Mouse (Mus musculus) brown adipose tissue, adult 24 weeks (tissue): ENCODE results near the gene Lhfpl2. TPM values are rescaled to one million over a fixed set of nuclear protein-coding genes. Genes with fewer than 3 reads are reported as not detected.

Experiments
- H3K27ac ChIP-seq: fragments of 200-500 bp; replicated peaks from 2 replicates; pipeline ENCODE4 v1.5.1; 2012; ENCODE audit warnings: low read depth, mild to moderate bottlenecking, low read length
- H3K4me1 ChIP-seq: fragments of 200-500 bp; 2 replicates; pipeline ENCODE4 v1.6.1; 2012; ENCODE audit warnings: low read length, mixed read lengths; ENCODE audit not compliant: control insufficient read depth, insufficient read depth, insufficient read length
- H3K4me3 ChIP-seq: fragments of 200-500 bp; 2 replicates; pipeline ENCODE4 v1.5.1; 2012; ENCODE audit warnings: low read depth, mild to moderate bottlenecking, low read length, moderate library complexity; ENCODE audit not compliant: insufficient read depth
- polyA plus RNA-seq: library from polyadenylated mRNA; stranded (reverse); fragments of >200 nt; gene quantifications from 2 replicates; pipeline ENCODE4 v1.2.4, GENCODE M21; 2012; ENCODE audit not compliant: missing spikeins, insufficient read depth, insufficient read length

Gene Lhfpl2
- polyA plus RNA-seq, 1 experiment = 6.5 TPM

DNA sequence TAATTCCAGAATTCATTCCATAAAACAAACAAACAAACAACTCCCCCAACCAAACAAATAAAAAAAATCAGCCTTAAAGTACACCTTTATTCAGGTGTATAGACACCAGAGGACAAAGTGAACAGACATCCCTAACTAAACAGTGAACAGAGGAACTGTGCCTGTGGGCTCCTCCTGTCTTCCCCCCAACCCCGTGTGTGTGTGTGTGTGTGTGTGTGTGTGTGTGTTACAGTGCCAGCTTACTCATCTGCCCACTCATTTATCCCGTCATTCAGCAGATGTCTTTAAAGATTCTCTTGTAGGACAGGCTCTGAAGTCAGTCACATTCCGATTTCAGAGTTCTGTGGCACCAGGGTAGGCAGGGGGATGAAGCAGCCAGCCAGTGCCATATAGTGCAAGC is 2.9 kb downstream of the Lhfpl2 start:
- H3K4me3 ChIP-seq = no peak overlapping the region
- no peak overlapping the region for H3K27ac ChIP-seq
- peaks cover 14% of the 10 kb centered on the region; the same call in 1 of the 2 replicates for H3K4me1 ChIP-seq

DNA sequence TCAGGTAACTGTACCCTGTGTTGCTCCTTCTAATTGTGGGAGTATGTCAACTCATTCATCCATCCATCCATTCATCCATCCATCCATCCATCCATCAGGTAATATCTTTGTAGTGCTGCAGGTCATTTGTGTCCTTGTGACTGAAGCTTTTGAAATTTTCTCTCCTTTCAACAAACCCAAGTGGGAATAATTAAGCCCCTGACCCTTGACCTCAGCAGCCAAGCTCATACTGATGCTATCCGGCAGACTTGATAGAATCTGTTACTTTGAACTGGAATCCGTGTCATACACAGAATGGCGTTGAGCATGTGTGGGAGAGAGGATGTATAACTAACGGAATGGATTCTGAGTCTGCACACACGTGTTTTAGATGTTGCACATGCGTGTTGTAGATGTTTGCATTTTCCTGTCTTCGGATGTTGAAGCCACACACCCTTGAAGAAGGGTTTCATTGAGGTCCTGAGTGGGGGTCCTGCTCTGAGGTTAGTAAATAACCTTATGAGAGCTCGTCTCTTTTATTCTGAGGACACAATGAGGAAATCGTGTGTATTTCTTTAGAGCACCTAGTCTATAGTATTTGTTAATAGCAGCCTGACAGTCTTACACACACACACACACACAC is 3.8 kb downstream of the Lhfpl2 start:
- Histone ChIP-seq H3K4me3 (no peak overlapping the region), H3K27ac (no peak overlapping the region), H3K4me1 (peaks cover 14% of the 10 kb centered on the region; the same call in 1 of the 2 replicates)

DNA sequence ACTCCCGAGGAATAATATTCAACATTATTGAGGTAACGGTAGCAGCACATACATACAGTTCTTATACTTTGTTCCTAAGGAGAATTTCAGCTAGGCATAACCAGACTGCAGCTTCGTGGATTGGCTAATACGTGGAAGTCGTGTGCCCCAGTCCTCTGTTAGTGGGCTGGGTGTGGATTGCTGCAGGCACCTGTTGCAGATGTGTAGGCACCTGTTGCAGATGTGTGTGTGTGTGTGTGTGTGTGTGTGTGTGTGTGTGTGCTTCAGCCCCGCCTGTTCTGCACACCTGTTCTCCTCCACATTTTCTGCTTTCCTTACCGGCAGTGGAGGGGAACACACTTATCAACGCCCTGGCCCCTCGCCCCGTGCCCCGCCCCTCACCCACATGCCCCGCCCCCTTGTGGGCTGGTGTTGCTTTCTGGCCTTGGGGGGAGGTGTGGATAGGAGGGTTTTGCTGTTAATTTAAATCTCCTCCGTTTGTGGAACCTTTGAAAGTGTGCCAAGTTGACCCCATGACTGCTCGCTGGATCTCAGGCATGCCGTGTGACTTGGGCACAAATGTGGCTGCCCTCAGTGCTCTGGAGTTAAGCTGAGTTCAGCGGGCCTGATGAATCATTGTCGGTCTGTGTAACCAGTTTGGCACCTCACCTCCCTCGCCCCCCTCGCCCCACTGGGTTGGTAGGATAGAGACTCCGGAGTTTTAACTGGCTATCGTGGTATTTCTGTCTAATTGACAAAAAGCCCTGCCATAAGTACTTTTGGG is 4.9 kb downstream of the Lhfpl2 start:
- peaks cover 11% of the 10 kb centered on the region; the same call in 1 of the 2 replicates for H3K4me1 ChIP-seq
- H3K4me3 ChIP-seq = no peak overlapping the region
- H3K27ac ChIP-seq = no peak overlapping the region

DNA sequence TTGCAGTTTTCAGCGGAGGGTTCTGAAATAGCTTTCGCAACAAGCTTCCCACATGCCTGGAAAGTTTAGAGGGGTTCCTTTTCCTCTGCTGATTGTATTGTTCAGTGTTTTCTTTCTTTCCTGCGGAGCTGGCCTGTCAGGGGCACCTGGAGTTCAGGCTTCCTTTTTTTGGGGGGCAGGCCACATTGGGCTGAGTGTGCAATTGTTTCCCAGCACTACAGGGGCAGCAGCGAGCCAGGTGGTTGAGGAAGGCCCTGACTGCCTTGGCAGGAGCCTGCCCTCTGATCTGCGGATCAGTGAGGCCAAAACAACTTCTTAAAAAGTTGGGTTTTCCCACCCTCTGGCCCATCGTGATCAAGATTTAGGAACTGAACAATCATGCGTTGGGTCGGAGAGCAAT is 5.6 kb downstream of the Lhfpl2 start:
- Histone ChIP-seq H3K4me1 (peaks cover 11% of the 10 kb centered on the region; the same call in 1 of the 2 replicates), H3K4me3 (no peak overlapping the region), H3K27ac (no peak overlapping the region)

DNA sequence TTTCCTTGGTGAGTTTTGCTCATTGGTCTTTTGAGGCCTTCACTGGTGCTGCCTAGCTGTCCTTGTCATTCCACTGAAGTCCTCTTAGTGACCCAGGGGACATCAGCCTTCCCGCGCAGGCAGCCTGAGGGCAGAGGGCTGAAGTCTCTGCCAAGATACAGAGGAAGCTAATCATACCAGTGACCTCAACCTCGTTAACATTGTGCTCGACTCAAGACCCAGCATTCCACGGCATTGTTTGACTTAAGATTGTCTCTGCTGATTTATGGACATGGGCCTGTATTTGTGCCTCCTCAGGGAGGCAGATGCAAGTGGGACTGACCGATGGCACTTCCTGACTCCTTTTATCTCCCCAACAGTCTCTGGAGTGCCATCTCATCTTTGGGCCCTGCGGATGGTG is 7.0 kb downstream of the Lhfpl2 start:
- H3K4me3 ChIP-seq = no peak overlapping the region
- H3K27ac ChIP-seq = no peak overlapping the region; the same call in 1 of the 2 replicates
- peaks cover 11% of the 10 kb centered on the region; the same call in 1 of the 2 replicates for H3K4me1 ChIP-seq

DNA sequence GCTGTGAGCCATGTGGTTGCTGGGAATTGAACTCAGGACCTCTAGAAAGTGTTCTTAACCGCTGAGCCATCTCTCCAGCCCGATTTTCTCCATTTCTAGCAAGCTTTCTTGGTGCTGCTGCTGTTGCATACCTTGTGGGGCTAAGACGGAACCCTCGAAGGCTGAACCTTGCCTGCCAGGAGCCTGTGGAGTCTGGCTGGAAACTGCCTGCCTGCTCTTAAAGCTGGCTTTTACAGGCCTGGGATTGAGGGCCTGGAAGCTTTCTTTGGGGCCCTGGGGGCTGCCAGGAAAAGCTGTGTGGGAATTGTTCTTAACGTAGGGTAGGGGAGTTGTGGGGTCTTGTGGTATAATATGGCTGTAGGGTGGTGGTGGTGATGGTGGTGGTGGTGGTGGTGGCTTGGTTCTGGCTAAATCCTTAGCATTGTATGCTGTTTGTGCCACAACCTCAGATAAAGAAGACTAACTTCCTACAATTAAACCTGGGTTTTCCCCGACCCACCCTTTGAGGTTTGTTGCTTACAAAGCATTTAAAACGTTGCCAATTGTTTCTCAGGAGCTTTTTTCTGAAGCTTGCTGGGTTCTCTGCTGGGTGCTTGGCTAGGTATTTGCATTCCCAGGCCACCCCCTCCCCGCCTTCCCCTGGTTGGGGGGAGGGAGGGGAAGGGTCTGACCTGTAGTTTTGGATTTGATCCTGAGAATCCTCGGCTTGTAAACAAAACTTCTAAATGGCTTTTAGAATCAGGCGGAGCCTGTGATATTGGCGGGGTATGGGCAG is 7.9 kb downstream of the Lhfpl2 start:
- Histone ChIP-seq H3K4me1 (peaks cover 11% of the 10 kb centered on the region; the same call in 1 of the 2 replicates), H3K27ac (no peak overlapping the region), H3K4me3 (no peak overlapping the region)

DNA sequence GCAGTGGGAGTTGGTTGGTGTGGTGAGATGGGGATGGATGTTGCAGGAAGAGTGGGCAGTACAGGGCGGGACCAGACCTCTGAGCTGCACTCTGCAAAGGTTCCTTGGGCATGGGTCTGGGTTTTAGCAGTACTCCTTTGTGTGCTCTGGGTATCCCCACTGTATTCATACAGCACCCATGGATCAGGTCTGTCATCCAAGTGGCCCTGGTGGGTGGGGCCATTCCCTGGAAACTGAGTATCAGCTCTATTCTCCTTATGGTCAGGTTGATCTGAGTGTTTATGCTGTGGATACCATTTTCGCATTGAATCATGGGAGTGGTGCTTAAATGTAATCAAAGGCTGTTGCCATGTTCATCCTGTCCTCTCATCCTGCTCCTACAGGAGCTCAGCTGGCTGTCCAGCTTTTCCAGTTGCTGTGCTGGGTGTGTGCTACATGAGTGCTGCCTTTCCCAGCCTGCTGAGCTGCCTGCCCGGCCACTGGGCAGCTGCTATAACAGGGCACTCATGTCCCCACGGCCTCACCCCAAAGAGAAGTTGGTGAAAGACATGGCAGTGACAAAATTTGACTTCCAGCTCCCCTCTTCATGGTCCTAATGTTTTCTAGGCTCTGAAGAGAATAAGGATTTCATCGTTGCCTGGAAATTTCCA is 9.2 kb downstream of the Lhfpl2 start:
- Histone ChIP-seq H3K4me1 (peaks cover 11% of the 10 kb centered on the region; the same call in 1 of the 2 replicates), H3K4me3 (no peak overlapping the region), H3K27ac (no peak overlapping the region)

DNA sequence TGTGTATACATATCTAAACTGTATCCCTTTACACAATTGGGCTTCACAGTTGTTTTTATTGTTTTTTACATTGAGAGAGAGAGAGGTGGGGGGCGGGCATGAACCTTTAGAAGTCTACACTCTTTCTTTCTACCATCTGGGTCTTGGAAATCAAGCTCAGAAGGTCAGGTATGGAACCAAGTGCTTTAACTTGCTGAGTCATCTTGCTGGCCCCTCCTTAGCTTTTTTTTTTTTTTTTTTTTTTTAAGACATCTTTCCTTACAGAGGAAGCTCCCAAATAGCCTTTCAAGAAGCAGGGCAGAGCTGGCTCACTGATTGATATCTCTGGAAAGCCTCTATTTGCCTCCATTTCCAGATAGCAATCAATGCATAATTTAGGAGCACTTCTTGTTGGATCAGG is 10.7 kb downstream of the Lhfpl2 start:
- H3K4me3 ChIP-seq = no peak overlapping the region
- H3K4me1 ChIP-seq = peaks cover 23% of the 10 kb centered on the region
- H3K27ac ChIP-seq = no peak overlapping the region

DNA sequence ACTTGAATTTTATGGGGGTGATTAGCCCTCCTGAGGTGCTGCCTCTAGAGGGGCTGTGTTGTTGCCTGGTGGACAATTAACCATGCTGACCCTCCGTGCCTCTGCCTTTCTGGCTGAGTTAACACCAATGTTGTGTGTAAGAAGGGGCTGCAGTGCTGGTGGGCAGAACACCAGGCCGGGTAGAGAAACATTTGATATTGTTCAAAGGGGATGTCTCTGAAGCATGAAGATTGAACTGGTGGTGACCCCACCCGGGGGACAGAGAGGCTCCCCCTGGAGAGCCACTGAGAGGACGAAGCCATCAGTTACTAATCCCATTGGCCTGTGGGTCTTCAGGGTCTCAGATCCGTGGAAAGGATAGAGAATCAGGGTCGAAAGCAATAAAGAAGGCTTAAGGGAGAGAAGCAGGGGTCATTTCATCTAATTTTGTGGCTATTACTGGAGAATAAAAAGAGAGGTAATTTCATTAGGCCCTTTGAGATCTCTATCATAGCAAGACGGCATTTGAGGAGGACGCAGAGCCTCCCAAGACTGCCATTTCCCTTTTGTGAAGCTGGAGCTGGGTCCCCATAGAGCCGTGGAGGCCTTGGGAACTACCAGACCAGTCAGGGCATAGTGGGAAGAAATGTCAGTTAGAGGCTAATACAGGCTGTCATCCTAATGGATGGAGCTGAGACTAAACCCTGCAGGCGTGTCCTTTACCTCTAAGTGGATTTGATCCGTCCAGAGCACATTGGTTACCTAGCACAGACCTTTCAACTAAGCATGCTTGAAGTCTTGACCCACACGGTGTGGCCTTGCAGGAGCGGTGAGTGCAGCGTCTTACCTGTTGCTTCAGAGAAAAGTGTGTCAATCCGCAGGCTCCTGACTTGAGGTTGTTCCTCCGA is 12.1 kb downstream of the Lhfpl2 start:
- Histone ChIP-seq H3K27ac (no peak overlapping the region), H3K4me1 (peaks cover 21% of the 10 kb centered on the region), H3K4me3 (no peak overlapping the region)

DNA sequence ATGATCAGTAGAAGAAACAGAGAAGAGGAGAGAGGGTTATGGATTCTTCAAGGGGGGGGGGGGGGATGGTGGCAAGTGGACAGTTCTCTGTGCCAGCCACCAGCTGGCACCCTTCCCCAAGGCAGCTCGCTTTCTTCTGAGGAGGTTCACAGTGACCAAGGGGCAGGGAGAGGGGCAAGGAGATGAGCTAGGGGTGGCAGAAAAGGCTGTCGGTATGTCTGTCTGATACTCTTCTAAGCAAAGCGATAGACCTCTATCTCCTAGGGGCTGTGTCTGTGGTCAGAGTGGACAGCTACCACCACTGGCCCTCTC is 12.7 kb downstream of the Lhfpl2 start:
- H3K4me1 ChIP-seq = peaks cover 16% of the 10 kb centered on the region
- H3K27ac ChIP-seq = no peak overlapping the region
- no peak overlapping the region for H3K4me3 ChIP-seq

DNA sequence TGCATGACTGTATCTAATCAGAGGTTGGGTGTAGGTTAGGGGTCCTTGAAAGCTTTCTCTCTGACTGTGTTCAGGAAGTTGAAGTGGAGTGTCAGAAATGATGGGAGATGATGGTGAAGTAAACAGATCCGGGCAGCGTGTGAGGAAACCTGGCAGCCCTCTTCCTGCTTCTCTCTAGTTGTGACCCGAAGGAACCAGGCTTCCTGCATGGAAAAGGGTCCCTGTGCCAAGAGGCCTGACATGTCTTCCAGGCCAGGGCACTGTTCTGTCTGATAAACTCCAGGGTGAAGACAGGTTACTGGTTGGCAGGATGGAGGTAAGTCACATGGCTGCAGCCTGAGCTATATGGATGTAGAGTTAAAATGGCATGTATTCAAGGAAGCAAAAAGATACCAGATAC is 13.3 kb downstream of the Lhfpl2 start:
- Histone ChIP-seq H3K4me3 (no peak overlapping the region), H3K27ac (no peak overlapping the region), H3K4me1 (peaks cover 14% of the 10 kb centered on the region)

DNA sequence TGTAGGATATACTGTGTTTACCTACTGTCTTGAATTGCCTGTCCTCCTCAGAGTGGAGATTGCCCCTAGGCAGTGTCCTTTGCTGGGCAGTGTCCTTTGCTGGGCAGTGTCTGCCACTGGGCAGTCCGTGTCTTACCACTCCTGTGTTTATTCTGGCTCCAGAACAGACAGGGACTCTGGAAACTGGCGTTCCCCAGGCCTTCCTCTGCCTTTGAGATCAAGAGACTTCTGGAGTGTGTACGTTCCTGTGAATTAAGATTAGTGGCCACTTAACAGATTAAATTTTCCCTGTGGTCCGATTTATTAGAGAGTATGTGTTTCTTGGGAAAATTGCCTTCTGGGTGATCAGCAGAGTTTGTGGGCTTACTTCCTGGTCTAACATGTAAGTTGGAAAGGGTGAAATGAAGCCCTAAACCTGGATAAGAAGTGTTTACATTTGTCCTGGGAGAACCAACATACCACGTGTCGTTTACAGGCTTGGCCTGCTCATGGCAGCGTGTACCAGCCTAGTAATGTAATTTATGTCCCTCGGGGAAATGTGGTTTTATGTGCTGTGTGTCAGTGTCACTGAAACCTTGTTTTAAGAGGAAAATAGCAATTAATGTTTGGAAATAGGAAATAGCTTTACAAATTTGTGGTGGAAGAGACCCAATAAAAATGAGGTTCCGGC is 15.6 kb downstream of the Lhfpl2 start:
- H3K4me1 ChIP-seq = peaks cover 14% of the 10 kb centered on the region
- no peak overlapping the region for H3K4me3 ChIP-seq
- peak overlapping the region; percentile 92 for H3K27ac ChIP-seq

DNA sequence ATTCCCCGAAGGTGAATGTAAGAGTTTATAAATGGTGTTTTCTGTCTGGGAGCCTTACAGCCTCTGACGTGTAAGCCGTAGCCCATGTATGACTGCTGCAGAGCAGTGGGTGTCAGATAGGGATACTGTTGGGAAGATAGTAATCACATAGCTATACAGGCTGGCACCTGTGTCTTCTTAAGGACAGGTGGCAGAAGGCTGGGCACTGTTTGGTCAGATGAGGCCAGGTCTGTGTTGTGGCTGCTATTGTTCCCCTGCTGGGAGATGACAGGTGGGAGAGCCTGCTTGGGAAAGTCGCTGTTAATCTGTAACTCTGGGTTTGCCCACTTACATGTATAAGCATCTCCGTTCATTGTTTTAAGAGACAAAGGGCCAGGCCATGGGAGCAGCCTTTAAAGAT is 16.1 kb downstream of the Lhfpl2 start:
- Histone ChIP-seq H3K4me1 (peaks cover 14% of the 10 kb centered on the region), H3K27ac (no peak overlapping the region), H3K4me3 (no peak overlapping the region)

DNA sequence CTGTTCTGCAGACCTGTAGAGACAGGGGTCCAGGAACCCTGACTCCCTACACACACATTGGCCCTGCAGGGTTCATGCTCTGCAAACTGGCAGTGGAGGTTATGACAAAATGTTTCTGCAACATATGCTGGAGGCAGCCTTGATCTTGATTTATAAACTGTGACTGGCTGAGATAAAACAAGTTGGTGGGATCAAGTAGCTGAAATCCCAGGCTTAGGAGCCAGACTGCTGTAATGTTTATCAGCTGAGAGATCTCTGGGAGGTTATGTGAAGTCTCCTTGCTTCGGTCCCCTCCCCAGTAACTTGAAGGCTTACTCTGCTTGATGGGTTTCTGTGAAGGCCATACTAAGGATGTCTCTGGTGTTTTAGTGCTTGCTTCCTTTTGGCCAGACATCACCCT is 17.6 kb downstream of the Lhfpl2 start:
- H3K4me3 ChIP-seq = no peak overlapping the region
- no peak overlapping the region for H3K27ac ChIP-seq
- H3K4me1 ChIP-seq = peaks cover 14% of the 10 kb centered on the region
